Comparison of ENCODE assay signal across 8 mouse cellular contexts in the genomic region with DNA sequence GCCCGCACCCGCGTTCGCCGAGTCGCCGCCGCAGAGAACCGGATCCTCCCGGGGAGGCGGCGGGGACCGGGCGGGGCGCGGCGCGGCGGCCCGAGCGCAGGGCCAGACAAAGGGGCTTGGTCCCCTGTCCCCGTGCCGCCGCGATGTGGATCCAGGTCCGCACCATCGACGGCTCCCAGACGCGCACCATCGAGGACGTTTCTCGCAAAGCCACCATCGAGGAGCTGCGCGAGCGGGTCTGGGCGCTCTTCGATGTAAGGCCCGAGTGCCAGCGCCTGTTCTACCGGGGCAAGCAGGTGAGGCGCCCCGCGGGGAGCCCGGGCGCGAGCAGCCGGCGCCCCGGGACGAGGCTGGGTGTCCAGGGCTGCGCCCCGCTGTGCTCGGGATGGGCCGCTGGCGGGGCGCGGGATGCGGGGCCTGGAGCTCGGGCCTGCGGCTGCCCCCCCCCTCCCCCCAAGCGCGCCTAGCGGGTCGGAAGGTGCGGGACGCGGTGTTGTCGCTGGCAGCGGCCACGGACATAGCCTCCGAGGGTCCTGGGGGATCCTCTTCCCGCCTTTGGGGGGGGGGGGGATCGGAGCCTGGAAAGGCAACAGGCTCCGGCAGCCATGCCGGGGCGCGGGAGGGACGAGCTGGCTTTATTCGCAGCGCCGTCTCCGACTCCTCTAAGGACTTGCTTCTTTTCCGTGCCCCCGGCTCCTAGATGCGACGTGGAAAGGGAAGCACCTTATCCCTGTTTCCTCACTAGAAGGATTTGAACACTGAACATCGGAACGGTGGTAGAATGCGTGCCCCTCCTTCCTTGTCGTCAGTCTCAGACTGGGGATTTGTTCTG. TPM values are rescaled to one million over a fixed set of nuclear protein-coding genes. Genes with fewer than 3 reads are reported as not detected.
DNase-seq lines count a peak whose midpoint lies in the region; ATAC-seq and TF ChIP-seq lines count a peak whose summit lies in the region.

No protein-coding gene starts in this region.

- WGBS in intestine, embryonic 14.5 days: under 1% methylated on average over 77 of the region's 92 CpGs
- WGBS in lung, postnatal 0 days: under 1% methylated on average over 58 of the region's 92 CpGs

- H3K27ac ChIP-seq in intestine, embryonic 14.5 days (ENCODE audit: low read depth): peak overlapping the region; percentile 97
- H3K27ac ChIP-seq in lung, postnatal 0 days (ENCODE audit: low read length): peak overlapping the region; percentile 93

- H3K36me3 ChIP-seq in intestine, embryonic 14.5 days (ENCODE audit: control insufficient read depth, insufficient read depth, low read length): no peaks in the 10 kb centered on the region
- H3K36me3 ChIP-seq in lung, postnatal 0 days (ENCODE audit: insufficient read depth, low read length): no peaks in the 10 kb centered on the region

- TF ChIP-seq EP300 in lung, postnatal 0 days (IDR thresholded peaks at IDR 0.05): no peak

- peak; percentile 47 for DNase-seq in right cerebral cortex, postnatal 4 days
- DNase-seq in right cerebral cortex, postnatal 25 days: no peak
- peak; percentile 30 for DNase-seq in adrenal gland, postnatal 25 days
- peak; percentile 88 for DNase-seq in intestine, embryonic 14.5 days (ENCODE audit: low spot score)
- DNase-seq in lung, postnatal 0 days (ENCODE audit: low spot score): peak; percentile 39
- DNase-seq in spleen, adult 18-20 months: peak; percentile 7 to 17

- 0 out of 2 replicates have a peak, but pooled peaks have one; percentile 6 for ATAC-seq in erythroblast, adult 5-6 weeks (replicated peaks; ENCODE audit: low FRiP score, poor library complexity, severe bottlenecking)
- ATAC-seq in intestine, embryonic 14.5 days (replicated peaks; ENCODE audit: low FRiP score, low TSS enrichment, low read depth): peak; percentile 53
- ATAC-seq in lung, postnatal 0 days: peak; percentile 35
- ATAC-seq in granulocyte monocyte progenitor cell, adult 5-6 weeks (replicated peaks; ENCODE audit: poor library complexity, severe bottlenecking): no peak

- TF ChIP-seq CTCF in lung, postnatal 0 days (IDR thresholded peaks at IDR 0.05): no peak

- H3K4me2 ChIP-seq in intestine, embryonic 14.5 days (ENCODE audit: low read length): peak overlapping the region; percentile 66
- peak overlapping the region; percentile 78 for H3K4me2 ChIP-seq in lung, postnatal 0 days (replicated peaks; ENCODE audit: low read depth, low read length)

- no peaks in the 10 kb centered on the region for H3K9me3 ChIP-seq in intestine, embryonic 14.5 days (ENCODE audit: control insufficient read depth, low read length)
- H3K9me3 ChIP-seq in lung, postnatal 0 days (ENCODE audit: low read length): no peaks in the 10 kb centered on the region

- H3K9ac ChIP-seq in intestine, embryonic 14.5 days (ENCODE audit: low read length): peak overlapping the region; percentile 100
- H3K9ac ChIP-seq in lung, postnatal 0 days (replicated peaks; ENCODE audit: low read depth): peak overlapping the region; percentile 98

- H3K4me3 ChIP-seq in intestine, embryonic 14.5 days (ENCODE audit: low read depth, low read length): peak overlapping the region; percentile 99
- peak overlapping the region; percentile 96 for H3K4me3 ChIP-seq in lung, postnatal 0 days (ENCODE audit: low read depth, low read length)

- H3K27me3 ChIP-seq in intestine, embryonic 14.5 days (replicated peaks; ENCODE audit: control insufficient read depth, insufficient read depth, low read length): no peaks in the 10 kb centered on the region
- no peaks in the 10 kb centered on the region for H3K27me3 ChIP-seq in lung, postnatal 0 days (replicated peaks; ENCODE audit: insufficient read depth, low read length)

- peaks cover 21% of the 10 kb centered on the region for H3K4me1 ChIP-seq in intestine, embryonic 14.5 days (replicated peaks; ENCODE audit: control insufficient read depth, insufficient read depth, low read length)
- peaks cover 13% of the 10 kb centered on the region; the same call in 1 of the 2 replicates for H3K4me1 ChIP-seq in lung, postnatal 0 days (ENCODE audit: insufficient read depth, low read depth, low read length)

RNA-seq across cellular contexts. Expression of a gene that starts 0.5 kb away (rescaled TPM):
- total RNA-seq in adrenal gland, postnatal 25 days (2021): 48.1 and 56.1 TPM in 2 replicates
- 69.0 and 73.2 TPM in 2 replicates for total RNA-seq in erythroblast, adult 5-6 weeks (2015; ENCODE audit: low replicate concordance)
- 54.1 and 67.5 TPM in 2 replicates for total RNA-seq in erythroblast, adult 5-6 weeks (2017; ENCODE audit: low replicate concordance)
- polyA plus RNA-seq in intestine, embryonic 14.5 days (2014; fragmentation: Nextera tagmentation; extraction: Ambion mirVana): 69.9 and 72.3 TPM in 2 replicates
- 28.0 and 36.7 TPM in 2 replicates for polyA plus RNA-seq in lung, postnatal 0 days (2015; fragmentation: Nextera tagmentation; extraction: Ambion mirVana)
- 72.0 and 99.0 TPM in 2 replicates for total RNA-seq in granulocyte monocyte progenitor cell, adult 5-6 weeks (2014; fragmentation: Nextera tagmentation)
- total RNA-seq in granulocyte monocyte progenitor cell, adult 5-6 weeks (2017): 53.7 and 72.7 TPM in 2 replicates

RNA-seq across cellular contexts. Expression of a gene that starts 27.3 kb away (rescaled TPM):
- total RNA-seq in adrenal gland, postnatal 25 days (2021): not detected in 2 replicates
- not detected in 2 replicates for total RNA-seq in erythroblast, adult 5-6 weeks (2015; ENCODE audit: low replicate concordance)
- not detected in 2 replicates for total RNA-seq in erythroblast, adult 5-6 weeks (2017; ENCODE audit: low replicate concordance)
- not detected in 2 replicates for polyA plus RNA-seq in intestine, embryonic 14.5 days (2014; fragmentation: Nextera tagmentation; extraction: Ambion mirVana)
- not detected in 2 replicates for polyA plus RNA-seq in lung, postnatal 0 days (2015; fragmentation: Nextera tagmentation; extraction: Ambion mirVana)
- not detected in 2 replicates for total RNA-seq in granulocyte monocyte progenitor cell, adult 5-6 weeks (2014; fragmentation: Nextera tagmentation)
- total RNA-seq in granulocyte monocyte progenitor cell, adult 5-6 weeks (2017): not detected in 2 replicates
